Mouse (Mus musculus) midbrain, embryonic 13.5 days (tissue): ENCODE measurements at regions not wholly inside any gene's neighbourhood (a gene's known extent, or its start where the extent isn't known, plus 50 kb on each side); places are given as distances from the start of the nearest gene placed in this dataset.

ENCODE experiments used
- ATAC-seq: fragments of 200-750 bp; cut with Nextera tagmentation; 2 replicates; pipeline ENCODE4 v1.8.0; 2017; ENCODE audit warnings: mild to moderate bottlenecking, moderate TSS enrichment, moderate library complexity
- H3K27ac ChIP-seq: fragments of 300-500 bp; sonication (generic); 2 replicates; pipeline ENCODE4 v1.5.1; 2015; ENCODE audit warnings: inconsistent platforms, mild to moderate bottlenecking, moderate library complexity
- H3K27me3 ChIP-seq: fragments of 300-500 bp; sonication (generic); 2 replicates; pipeline ENCODE4 v1.6.1; 2015; ENCODE audit warnings: mild to moderate bottlenecking, inconsistent platforms
- H3K36me3 ChIP-seq: fragments of 300-500 bp; sonication (generic); 2 replicates; pipeline ENCODE4 v1.6.1; 2015; ENCODE audit warnings: mild to moderate bottlenecking, inconsistent platforms
- H3K4me1 ChIP-seq: fragments of 300-500 bp; sonication (generic); replicated peaks from 2 replicates; pipeline ENCODE4 v1.6.1; 2015; ENCODE audit warnings: inconsistent platforms
- H3K4me2 ChIP-seq: fragments of 300-500 bp; sonication (generic); replicated peaks from 2 replicates; pipeline ENCODE4 v1.6.1; 2015; ENCODE audit warnings: moderate library complexity, mild to moderate bottlenecking, inconsistent platforms
- H3K4me3 ChIP-seq: fragments of 300-500 bp; sonication (generic); replicated peaks from 2 replicates; pipeline ENCODE4 v1.5.1; 2015; ENCODE audit warnings: mild to moderate bottlenecking, inconsistent platforms
- H3K9ac ChIP-seq: fragments of 300-500 bp; sonication (generic); replicated peaks from 2 replicates; pipeline ENCODE4 v1.6.1; 2015; ENCODE audit warnings: mild to moderate bottlenecking, inconsistent platforms
- H3K9me3 ChIP-seq: fragments of 300-500 bp; sonication (generic); 2 replicates; pipeline ENCODE4 v1.6.1; 2016; ENCODE audit warnings: mild to moderate bottlenecking, inconsistent platforms
- WGBS: fragments of 180-500 bp; shearing (Covaris S2); methylation state at CpG from one replicate; pipeline ENCODE4 v1.1.7; 2015; 5-methylcytosine and 5-hydroxymethylcytosine counted together

GRCm38 (mm10) chr3:62280960-62281359 lies 57.2 kb upstream of the Arhgef26 start:
- H3K27ac ChIP-seq, result no peak overlapping the region
- WGBS, result 87% methylated on average over 2 of the region's 2 CpGs

More at GRCm38 (mm10) chr3:62280960-62281359, 57.2 kb upstream of the Arhgef26 start:
- ATAC-seq, result no peak
- no peak overlapping the region for H3K4me3 ChIP-seq
- no peak overlapping the region for H3K9ac ChIP-seq
- no peaks in the 10 kb centered on the region for H3K9me3 ChIP-seq
- no peak overlapping the region for H3K4me2 ChIP-seq
- no peaks in the 10 kb centered on the region for H3K4me1 ChIP-seq
- no peaks in the 10 kb centered on the region for H3K27me3 ChIP-seq
- H3K36me3 ChIP-seq, result no peaks in the 10 kb centered on the region
